Mouse (Mus musculus) cerebral cortex, adult 2 months (tissue): ENCODE results near the gene Tsc22d1.

ENCODE experiments used
- WGBS: fragments of 180-500 bp; shearing (Covaris S2); methylation state at CpG from one replicate; pipeline ENCODE4 v1.1.7; 2018; 5-methylcytosine and 5-hydroxymethylcytosine counted together

Tsc22d1 gene

GRCm38 (mm10) chr14:76414862-76415780, at the start of gene Tsc22d1:
TSS of gene Tsc22d1 (plus strand) at chr14:76414961.
- 1% methylated on average over 116 of the region's 128 CpGs for WGBS

- WGBS, result 97% methylated on average over 6 of the region's 6 CpGs
Observed at GRCm38 (mm10) chr14:76373638-76374037, 41.1 kb upstream of the Tsc22d1 start.

DNA sequence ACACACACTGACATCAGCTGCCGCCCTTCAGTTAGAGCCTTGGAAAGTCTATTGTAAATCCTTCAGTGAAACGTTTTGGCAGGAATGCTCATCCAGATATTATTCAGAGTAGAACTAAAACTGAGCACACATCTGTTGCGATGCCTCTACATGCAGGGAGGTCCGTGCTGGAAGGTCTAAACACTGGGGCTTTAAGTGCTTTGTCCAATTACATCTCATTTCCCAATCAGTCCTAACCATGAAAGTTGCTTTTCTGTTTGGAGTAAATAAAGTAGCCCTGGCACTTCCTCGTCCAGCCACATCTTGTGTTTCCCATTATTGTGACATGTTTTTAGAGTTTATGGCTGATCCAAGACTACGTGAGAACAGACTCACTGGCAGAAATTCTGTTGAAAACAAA, 40.2 kb upstream of the Tsc22d1 start:
- 41% methylated on average over 6 of the region's 6 CpGs for WGBS

GRCm38 (mm10) chr14:76376561-76376960, 38.2 kb upstream of the Tsc22d1 start:
- 95% methylated on average over 5 of the region's 5 CpGs for WGBS

DNA sequence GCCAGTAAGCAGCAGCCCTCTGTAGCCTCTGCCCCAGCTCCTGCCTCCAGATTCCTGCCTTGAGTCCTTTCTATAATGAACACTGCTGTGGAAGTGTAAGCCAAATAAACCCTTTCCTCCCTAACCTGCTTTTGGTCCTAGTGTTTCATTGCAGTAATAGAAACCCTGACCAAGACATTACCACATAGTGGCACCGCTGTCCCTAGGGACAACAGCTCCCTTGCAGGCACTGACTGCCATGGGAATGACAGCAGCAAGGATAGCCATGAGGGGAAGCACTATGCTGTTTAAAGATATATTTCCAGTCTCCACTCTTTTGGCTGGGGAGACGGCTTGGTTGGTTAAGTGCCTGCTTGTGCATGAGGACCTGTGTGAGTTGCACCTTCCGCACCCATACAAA, 35.4 kb upstream of the Tsc22d1 start:
- 93% methylated on average over 3 of the region's 3 CpGs for WGBS

DNA sequence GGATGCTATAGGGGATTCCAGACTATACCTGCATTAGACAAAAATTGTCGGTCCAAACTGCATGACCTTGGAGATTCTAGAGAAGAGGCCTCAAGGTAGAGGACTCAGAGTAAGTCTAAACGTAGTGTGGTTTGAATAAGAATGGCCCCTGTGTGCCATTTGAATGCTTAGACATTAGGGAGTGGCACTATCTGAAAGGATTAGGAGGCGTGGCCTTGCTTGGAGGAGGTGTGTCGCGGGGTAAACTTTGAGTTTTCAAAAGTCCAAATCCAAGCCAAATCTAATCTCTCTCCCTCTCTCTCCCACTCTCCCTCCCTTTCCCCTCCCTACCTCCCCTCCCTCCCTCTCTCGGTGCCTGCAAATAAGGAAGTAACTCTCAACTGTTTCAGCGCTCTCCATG, 26.7 kb upstream of the Tsc22d1 start:
- WGBS, result 81% methylated on average over 7 of the region's 7 CpGs

- WGBS, result 91% methylated on average over 4 of the region's 4 CpGs
Observed at GRCm38 (mm10) chr14:76402574-76402973, 12.2 kb upstream of the Tsc22d1 start.

- 67% methylated on average over 8 of the region's 8 CpGs for WGBS
Observed at GRCm38 (mm10) chr14:76409111-76409510, 5.7 kb upstream of the Tsc22d1 start.

- 2% methylated on average over 10 of the region's 10 CpGs for WGBS
Observed at GRCm38 (mm10) chr14:76413773-76414121, 1.0 kb upstream of the Tsc22d1 start.

DNA sequence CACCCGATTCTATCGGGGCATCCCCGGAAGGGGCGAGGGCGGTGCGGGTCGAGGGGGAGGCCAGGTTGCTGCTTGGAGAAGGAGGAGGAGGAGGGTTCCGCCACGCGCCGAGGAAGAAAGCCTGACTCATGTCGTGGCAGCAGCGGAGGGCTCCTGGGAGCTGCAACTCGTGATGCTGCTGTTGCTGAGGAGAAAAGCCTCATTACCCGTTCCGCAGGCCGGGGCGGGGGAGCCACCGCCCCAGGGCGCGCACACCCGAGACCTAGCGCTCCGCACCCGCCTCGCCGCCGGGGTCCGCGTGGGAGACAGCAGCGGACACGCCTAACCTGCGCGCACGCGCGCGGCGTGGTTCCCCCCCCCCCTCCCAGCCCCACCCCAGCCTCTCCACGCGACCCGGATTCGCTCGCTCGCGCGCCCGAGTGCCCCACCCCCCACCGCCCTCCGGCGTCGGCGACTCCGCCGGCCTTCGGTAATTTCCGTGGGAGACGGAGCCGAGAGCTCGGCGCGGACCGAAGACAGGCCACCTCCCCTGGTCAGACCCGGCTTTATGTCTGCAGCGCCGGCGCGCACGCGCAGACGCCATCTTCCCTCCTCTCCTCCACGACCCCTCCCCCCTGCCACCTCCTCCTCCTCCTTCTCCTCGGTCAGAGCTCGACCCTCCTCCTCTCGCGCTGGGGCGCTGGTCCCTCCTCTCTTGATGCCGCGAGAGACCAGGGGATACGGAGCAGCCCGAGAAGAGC, 469 bp upstream of the Tsc22d1 start:
- under 1% methylated on average over 65 of the region's 81 CpGs for WGBS

- WGBS, result under 1% methylated on average over 37 of the region's 38 CpGs
Observed at GRCm38 (mm10) chr14:76415781-76416301, 1.1 kb downstream of the Tsc22d1 start.

DNA sequence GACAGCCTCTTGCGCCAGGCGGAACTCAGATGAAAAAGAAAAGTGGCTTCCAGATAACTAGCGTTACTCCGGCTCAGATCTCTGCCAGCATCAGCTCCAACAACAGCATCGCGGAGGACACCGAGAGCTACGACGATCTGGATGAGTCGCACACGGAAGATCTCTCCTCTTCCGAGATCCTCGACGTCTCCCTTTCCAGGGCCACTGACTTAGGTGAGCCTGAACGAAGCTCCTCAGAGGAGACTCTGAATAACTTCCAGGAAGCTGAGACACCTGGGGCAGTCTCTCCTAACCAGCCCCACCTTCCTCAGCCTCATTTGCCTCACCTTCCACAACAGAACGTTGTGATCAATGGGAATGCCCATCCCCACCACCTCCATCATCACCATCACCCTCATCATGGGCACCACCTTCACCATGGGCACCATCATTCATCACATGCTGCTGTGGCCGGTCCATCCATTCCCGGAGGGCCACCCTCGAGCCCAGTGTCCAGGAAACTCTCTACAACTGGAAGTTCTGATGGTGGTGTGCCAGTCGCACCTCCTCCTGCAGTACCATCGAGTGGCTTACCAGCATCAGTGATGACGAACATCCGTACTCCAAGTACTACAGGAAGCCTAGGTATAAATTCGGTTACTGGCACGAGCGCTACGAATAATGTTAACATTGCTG, 1.7 kb downstream of the Tsc22d1 start:
- 29% methylated on average over 27 of the region's 27 CpGs for WGBS

DNA sequence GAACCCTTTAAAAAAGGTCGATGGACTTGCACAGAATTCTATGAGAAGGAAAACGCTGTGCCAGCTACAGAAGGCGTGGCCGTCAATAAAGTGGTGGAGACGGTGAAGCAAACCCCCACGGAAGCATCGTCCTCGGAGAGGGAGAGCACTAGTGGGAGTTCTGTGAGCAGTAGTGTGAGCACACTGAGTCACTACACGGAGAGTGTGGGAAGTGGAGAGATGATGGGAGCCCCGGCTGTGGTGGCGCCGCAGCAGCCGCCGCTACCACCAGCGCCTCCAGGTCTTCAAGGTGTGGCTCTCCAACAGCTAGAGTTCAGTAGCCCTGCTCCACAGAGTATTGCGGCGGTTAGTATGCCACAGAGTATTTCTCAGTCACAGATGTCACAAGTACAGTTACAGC, 2.6 kb downstream of the Tsc22d1 start:
- 58% methylated on average over 17 of the region's 17 CpGs for WGBS

- 43% methylated on average over 7 of the region's 7 CpGs for WGBS
Observed at GRCm38 (mm10) chr14:76420726-76421125, 6.0 kb downstream of the Tsc22d1 start.

DNA sequence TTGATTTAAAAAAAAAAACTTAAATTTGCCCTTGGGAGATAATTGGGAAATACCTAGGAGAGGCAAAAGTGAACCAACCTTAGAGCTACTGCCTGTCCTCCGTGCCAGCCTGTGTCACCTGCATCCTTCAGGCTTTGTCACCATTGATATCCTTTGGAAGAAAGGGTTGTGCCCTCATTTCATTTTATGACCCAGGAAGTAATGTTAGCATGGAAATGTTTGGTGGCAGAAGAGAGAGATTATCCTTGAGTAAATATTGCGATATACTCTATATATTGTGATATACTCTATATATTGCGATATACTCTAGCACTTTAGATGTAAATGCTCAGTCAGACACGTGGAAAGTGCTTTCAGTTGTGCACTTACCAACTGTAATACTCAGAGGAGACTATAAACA, 6.4 kb downstream of the Tsc22d1 start:
- WGBS, result 55% methylated on average over 4 of the region's 4 CpGs

GRCm38 (mm10) chr14:76425422-76425821, 10.7 kb downstream of the Tsc22d1 start:
- 82% methylated on average over 7 of the region's 7 CpGs for WGBS

- WGBS, result 66% methylated on average over 21 of the region's 21 CpGs
Observed at GRCm38 (mm10) chr14:76425986-76426530, 11.3 kb downstream of the Tsc22d1 start.

- 93% methylated on average over 2 of the region's 2 CpGs for WGBS
Observed at GRCm38 (mm10) chr14:76428855-76429254, 14.1 kb downstream of the Tsc22d1 start.

DNA sequence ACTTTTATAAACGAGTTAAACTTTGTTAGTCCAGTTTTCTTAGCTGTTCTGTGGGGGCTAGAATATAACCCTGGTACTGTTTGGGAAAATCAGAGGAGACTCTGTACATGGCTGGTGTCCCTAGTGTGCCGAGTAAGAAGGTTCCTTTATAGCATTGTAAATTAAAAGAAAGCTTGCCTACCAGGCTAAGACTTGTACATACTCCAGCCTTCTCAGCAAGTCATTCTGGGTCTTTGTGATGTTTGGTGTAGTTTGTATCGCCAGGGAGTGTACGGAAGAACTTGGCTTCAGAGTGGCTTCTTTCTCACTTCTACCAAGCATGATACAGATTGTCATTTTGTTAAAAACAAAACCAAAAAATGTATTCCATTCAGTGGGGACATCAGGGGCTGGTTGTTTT, 17.2 kb downstream of the Tsc22d1 start:
- 47% methylated on average over 4 of the region's 4 CpGs for WGBS

DNA sequence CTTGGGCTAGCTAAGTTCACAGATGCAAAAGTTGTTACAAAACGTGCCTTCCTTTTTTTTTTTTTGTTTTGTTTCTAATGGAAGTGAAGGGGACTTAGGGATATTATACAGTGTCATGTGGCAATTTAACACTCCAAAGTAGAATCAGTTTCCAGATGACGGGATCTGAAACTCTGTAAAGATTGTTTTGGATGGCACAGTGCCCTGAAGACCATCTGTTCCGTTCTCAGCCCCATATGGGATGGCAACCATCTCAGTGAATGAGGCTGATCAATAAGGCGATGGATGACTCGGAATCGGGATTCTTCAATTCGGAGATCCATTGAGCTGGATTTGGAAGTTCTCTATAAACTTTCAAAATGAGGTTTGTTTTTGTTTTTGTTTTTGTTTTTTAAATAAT, 17.6 kb downstream of the Tsc22d1 start:
- WGBS, result 55% methylated on average over 7 of the region's 7 CpGs

GRCm38 (mm10) chr14:76432816-76433215, 18.1 kb downstream of the Tsc22d1 start:
- 73% methylated on average over 8 of the region's 8 CpGs for WGBS

DNA sequence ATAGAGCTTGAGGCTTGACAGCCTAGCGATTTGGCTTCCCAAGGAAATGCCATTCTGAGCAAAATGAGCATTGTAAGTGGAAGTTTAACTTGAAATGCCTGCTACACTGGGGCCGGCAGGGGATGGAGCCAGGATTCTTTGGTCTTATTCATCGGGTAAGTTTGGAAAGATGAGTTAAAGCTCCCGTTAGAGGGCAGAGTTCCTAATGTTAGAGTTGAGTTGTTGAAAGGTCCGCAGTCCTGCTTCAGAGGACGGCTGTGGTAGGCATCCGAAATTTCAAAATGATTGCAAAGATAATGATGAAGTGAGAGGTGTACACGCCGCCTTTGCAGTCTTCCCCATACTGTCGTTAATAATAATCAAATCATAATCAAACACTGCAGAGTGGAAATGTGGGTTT, 27.4 kb downstream of the Tsc22d1 start:
- WGBS, result 84% methylated on average over 10 of the region's 10 CpGs
